Mouse (Mus musculus): Measurements from ENCODE around the gene Phc2.

DNA sequence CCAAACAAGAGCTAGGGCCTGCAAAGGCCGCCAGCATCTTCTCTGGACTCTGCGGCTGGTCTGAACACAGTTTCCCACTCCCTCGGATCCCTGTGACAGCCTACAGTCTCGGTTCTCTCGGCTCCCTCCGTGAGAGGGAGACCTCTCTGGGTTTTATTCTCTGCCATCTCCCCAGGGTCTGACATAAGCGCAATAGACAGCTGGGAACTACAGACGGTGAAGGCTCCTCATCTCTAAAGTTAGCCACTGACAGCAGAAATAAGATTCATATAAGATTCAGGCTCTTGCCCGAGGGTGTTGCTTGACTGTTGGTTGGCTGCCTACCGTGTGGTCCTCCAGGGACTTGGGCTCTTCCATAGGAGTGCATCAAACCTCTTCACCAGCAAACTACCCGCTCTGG is 123.1 kb downstream of the Phc2 start:
- TF ChIP-seq GATA1 (IDR thresholded peaks at IDR 0.05; ENCODE audit: borderline replicate concordance, low read length) (no peak), FLI1 (IDR thresholded peaks at IDR 0.05; ENCODE audit: low read length) (no peak)

All from megakaryocyte, embryonic 14.5 days (primary cell).